Mouse (Mus musculus) neural tube, embryonic 11.5 days (tissue): ENCODE measurements around the gene Hibadh. TPM values are rescaled to one million over a fixed set of nuclear protein-coding genes. Genes with fewer than 3 reads are reported as not detected.

Source experiments
- ATAC-seq: fragments of 200-750 bp; cut with Nextera tagmentation; 2 replicates; pipeline ENCODE4 v1.8.0; 2017; ENCODE audit warnings: moderate number of reproducible peaks, mild to moderate bottlenecking, moderate TSS enrichment, moderate library complexity; ENCODE audit not compliant: insufficient read depth, low FRiP score, low TSS enrichment
- DNase-seq: peaks from one replicate; pipeline ENCODE4 v3.0.0-alpha.2; 2015; ENCODE audit warnings: low spot score
- H3K27ac ChIP-seq: fragments of 300-500 bp; sonication (generic); 2 replicates; pipeline ENCODE4 v1.5.1; 2014; ENCODE audit warnings: low read depth, mild to moderate bottlenecking, low read length
- H3K27me3 ChIP-seq: fragments of 300-500 bp; sonication (generic); 2 replicates; pipeline ENCODE4 v1.6.1; 2014; ENCODE audit warnings: mild to moderate bottlenecking, low read length, mixed read lengths; ENCODE audit not compliant: control insufficient read depth, insufficient read depth
- H3K36me3 ChIP-seq: fragments of 300-500 bp; sonication (generic); 2 replicates; pipeline ENCODE4 v1.6.1; 2014; ENCODE audit warnings: mild to moderate bottlenecking, low read length, moderate library complexity, mixed read lengths; ENCODE audit not compliant: control insufficient read depth, insufficient read depth
- H3K4me1 ChIP-seq: fragments of 300-500 bp; sonication (generic); 2 replicates; pipeline ENCODE4 v1.6.1; 2014; ENCODE audit warnings: low read length, mixed read lengths; ENCODE audit not compliant: control insufficient read depth, insufficient read depth
- H3K4me2 ChIP-seq: fragments of 300-500 bp; sonication (generic); 2 replicates; pipeline ENCODE4 v1.6.1; 2014; ENCODE audit warnings: low read depth, mild to moderate bottlenecking, moderate library complexity
- H3K4me3 ChIP-seq: fragments of 300-500 bp; sonication (generic); 2 replicates; pipeline ENCODE4 v1.5.1; 2014; ENCODE audit warnings: low read depth, low read length
- H3K9ac ChIP-seq: fragments of 300-500 bp; sonication (generic); 2 replicates; pipeline ENCODE4 v1.6.1; 2014; ENCODE audit warnings: mild to moderate bottlenecking, low read length
- H3K9me3 ChIP-seq: fragments of 300-500 bp; sonication (generic); 2 replicates; pipeline ENCODE4 v1.6.1; 2016; ENCODE audit warnings: low read length; ENCODE audit not compliant: control insufficient read depth
- WGBS: fragments of 180-500 bp; shearing (Covaris S2); extraction: QIAGEN DNeasy Blood & Tissue Kit; methylation state at CpG from one replicate; pipeline ENCODE4 v1.1.7; 2014; 5-methylcytosine and 5-hydroxymethylcytosine counted together
- polyA plus RNA-seq: library from polyadenylated mRNA; unstranded; fragments of >200 nt; fragmentation: Nextera tagmentation; extraction: Ambion mirVana; gene quantifications from 2 replicates; pipeline ENCODE4 v1.2.1, GENCODE M21; 2014

The Hibadh gene
- polyA plus RNA-seq, 1 experiment from 2014 or later = 47.6 TPM

DNA sequence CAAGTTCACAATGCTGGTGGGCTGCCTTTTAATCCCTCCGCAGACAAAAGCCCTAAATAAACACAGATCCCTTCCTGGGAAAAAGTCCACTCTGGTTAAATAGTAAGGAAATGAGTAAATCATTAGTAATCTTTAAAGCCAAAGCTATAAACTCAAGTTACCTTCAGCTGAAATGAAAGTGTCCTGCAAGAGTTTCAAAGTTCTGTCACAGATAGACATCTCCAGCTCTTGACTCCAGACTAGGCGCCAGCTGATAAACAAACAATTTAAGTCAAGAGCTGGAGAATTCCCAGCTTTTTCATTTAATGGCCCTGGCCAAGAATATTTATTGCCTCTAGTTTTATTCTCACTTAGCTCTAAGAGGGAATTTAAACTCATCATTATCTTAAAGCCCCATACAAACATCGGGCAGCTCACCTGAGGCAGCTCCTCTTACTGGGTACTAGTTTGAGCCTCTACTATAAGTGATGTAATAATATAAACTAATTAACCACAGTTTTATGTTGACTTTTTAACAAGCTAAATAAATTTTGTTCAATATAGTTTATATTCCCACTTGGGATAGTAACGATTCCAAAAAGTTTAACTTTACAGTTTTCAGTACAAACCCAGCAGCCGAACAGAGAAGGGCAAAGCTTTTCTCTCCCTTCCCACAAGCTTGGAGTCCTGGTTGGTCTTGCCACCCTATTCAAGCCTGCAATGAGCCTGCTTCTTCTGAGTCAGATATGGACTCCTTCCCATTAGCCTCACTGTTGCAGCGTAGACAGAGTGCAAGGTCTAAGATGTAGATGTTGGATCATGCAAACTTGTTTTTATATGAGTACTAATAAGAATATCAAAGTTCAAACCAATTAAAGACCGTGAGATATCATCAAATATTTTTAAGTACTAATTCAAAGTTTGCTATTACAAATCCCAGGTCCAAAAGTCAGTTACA lies 38.2 kb downstream of the Hibadh start:
- WGBS = 79% methylated on average over 7 of the region's 7 CpGs
- Histone ChIP-seq H3K4me3 (no peak overlapping the region), H3K9me3 (no peaks in the 10 kb centered on the region), H3K36me3 (no peaks in the 10 kb centered on the region), H3K4me2 (no peak overlapping the region), H3K9ac (no peak overlapping the region), H3K27me3 (no peaks in the 10 kb centered on the region), H3K27ac (no peak overlapping the region), H3K4me1 (no peaks in the 10 kb centered on the region)
- ATAC-seq (no peak), DNase-seq (no peak)

DNA sequence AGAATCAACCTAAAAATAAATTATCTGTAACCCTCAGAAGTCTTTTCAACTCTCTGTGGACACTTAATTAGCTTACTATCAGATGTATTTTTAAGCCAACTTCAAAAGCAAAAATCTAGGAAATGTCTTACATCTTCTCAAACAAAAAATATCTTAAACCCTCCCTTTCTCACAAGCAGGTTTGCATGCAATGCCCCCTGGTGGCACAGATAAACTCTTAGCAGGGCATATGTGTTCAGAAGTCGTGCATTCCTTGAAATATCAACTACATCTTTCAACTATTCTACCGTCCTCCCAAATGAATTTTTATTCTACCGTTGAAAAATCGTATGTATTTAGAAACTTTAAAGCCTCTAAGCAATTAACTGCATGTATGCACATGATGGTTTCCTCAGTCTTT lies 39.1 kb downstream of the Hibadh start:
- H3K9me3 ChIP-seq = no peaks in the 10 kb centered on the region
- H3K27ac ChIP-seq = no peak overlapping the region
- 60% methylated on average over 4 of the region's 4 CpGs for WGBS
- peak; percentile 53 for DNase-seq
- no peak overlapping the region for H3K4me3 ChIP-seq
- H3K27me3 ChIP-seq = no peaks in the 10 kb centered on the region
- ATAC-seq = no peak
- H3K36me3 ChIP-seq = no peaks in the 10 kb centered on the region
- no peak overlapping the region for H3K4me2 ChIP-seq
- no peaks in the 10 kb centered on the region for H3K4me1 ChIP-seq
- H3K9ac ChIP-seq = no peak overlapping the region

DNA sequence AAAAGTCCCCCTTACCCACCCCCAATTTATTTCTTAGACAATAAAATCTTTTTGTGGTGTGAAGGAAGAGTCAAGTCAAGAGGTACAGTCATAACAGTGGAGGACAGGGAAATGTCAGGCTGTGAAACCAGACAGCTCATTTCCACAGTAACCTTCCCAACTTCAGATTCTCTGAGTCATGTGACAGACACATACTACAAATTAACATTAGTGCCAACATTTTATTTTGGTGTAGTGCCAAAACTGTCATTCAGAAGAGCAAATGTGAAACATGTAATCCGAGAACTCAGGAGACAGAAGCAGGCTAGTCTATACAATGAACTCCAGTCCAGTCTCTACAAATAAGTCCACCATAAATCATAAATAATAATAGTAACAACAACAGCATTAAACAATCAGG lies 45.4 kb downstream of the Hibadh start:
- Histone ChIP-seq H3K27me3 (no peaks in the 10 kb centered on the region), H3K36me3 (no peaks in the 10 kb centered on the region), H3K27ac (no peak overlapping the region), H3K4me3 (no peak overlapping the region), H3K4me2 (no peak overlapping the region), H3K4me1 (no peaks in the 10 kb centered on the region), H3K9me3 (no peaks in the 10 kb centered on the region), H3K9ac (no peak overlapping the region)
- WGBS = 97% methylated on average over 1 of the region's 1 CpGs
- DNase-seq = no peak
- no peak for ATAC-seq

DNA sequence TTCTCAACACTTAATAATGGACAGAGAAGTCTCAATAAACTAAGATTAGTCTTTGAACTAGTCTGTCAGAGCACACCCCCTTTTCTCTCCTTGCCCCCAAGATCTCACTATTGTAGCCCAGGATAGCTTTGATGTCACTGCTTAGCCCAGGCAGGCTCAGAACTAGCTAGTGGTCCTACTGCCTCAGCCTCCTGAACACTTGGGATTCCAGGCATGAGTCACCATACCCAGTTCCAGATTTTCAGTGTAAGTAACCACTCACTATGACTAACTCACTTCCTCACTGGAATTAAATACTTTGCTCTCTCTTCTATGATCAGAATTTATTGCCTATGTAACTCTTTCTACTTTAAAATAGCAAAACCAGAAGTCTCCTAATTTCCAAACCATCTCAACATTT lies 53.6 kb downstream of the Hibadh start:
- DNase-seq = no peak
- ATAC-seq = no peak

DNA sequence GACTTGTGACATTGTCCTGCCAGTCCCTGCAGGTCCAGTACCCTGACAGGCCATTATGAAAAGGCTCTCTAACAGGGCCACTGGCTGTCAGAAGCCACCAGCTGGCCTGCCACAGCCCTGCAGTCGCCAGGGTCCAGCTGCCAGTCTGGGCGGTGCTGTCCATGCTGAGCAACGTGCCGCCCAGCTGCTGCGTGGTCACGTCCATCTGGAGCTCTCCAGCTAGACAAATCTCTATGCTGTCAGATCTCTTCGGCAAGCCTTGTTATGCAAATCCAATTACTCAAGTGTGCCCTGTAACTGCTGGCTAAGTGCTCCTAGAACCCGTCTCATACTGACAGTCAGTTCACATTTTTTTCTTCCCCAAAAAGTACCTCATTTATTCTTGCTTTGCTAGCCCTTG lies 55.8 kb downstream of the Hibadh start:
- no peak overlapping the region for H3K9ac ChIP-seq
- H3K4me3 ChIP-seq = no peak overlapping the region
- DNase-seq = peak; percentile 77
- H3K9me3 ChIP-seq = no peaks in the 10 kb centered on the region
- H3K4me2 ChIP-seq = no peak overlapping the region
- ATAC-seq = peak; percentile 81
- H3K4me1 ChIP-seq = 0 out of 2 replicates have a peak, but pooled peaks cover 5% of the 10 kb centered on the region
- WGBS = 7% methylated on average over 8 of the region's 8 CpGs
- no peaks in the 10 kb centered on the region for H3K27me3 ChIP-seq
- no peaks in the 10 kb centered on the region for H3K36me3 ChIP-seq
- no peak overlapping the region for H3K27ac ChIP-seq

More for the DNA sequence above, 53.6 kb downstream of the Hibadh start:
- Histone ChIP-seq H3K9me3 (no peaks in the 10 kb centered on the region), H3K36me3 (no peaks in the 10 kb centered on the region), H3K4me2 (no peak overlapping the region), H3K4me3 (no peak overlapping the region), H3K27ac (no peak overlapping the region), H3K4me1 (0 out of 2 replicates have a peak, but pooled peaks cover 5% of the 10 kb centered on the region), H3K9ac (no peak overlapping the region), H3K27me3 (no peaks in the 10 kb centered on the region)

DNA sequence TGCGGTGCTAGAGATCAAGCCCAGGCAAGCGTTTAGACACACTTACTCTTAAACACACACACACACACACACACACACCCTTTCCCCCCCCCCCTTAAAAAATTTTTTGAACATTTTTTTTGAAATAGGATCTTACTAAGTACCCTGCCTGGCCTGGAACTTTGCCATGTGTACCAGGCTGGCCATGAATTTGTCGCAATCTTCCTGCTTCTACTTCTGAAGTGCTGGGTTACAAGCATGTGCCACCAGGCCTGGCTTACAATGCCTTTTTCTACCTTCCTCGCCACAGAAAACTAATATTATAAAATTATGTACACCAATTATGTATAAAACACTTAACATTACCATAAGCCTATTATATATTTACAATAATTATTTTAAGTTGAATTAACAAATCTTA lies 59.1 kb downstream of the Hibadh start:
- no peak for DNase-seq
- Histone ChIP-seq H3K9me3 (no peaks in the 10 kb centered on the region), H3K4me3 (no peak overlapping the region), H3K27me3 (no peaks in the 10 kb centered on the region), H3K36me3 (no peaks in the 10 kb centered on the region), H3K27ac (no peak overlapping the region), H3K4me1 (peaks cover 5% of the 10 kb centered on the region; the same call in 1 of the 2 replicates), H3K4me2 (no peak overlapping the region), H3K9ac (no peak overlapping the region)
- 95% methylated on average over 4 of the region's 4 CpGs for WGBS
- no peak for ATAC-seq

DNA sequence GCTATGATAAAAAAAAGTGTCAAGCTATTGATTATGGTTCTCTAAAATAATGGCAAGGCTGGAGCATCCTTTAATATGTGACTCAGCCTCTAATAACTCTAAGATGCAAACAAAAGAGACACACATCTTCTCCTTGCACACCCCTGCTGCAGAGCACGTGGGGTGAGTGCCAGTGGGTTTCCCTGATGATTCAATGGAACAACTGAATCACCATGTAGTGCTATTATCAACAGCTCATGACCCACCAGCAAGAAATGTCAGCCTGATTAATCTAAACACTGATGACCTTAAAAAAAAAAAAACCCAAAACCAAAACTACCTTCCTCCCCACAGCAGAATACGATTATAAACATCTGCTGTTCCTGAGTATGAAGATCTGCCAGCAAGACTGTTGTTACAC lies 61.9 kb downstream of the Hibadh start:
- DNase-seq = no peak
- Histone ChIP-seq H3K9me3 (no peaks in the 10 kb centered on the region), H3K9ac (no peak overlapping the region), H3K4me3 (no peak overlapping the region), H3K27ac (no peak overlapping the region), H3K36me3 (no peaks in the 10 kb centered on the region), H3K27me3 (no peaks in the 10 kb centered on the region), H3K4me1 (no peaks in the 10 kb centered on the region; the same call in 1 of the 2 replicates), H3K4me2 (no peak overlapping the region)
- no peak for ATAC-seq
- WGBS = 72% methylated on average over 2 of the region's 2 CpGs

DNA sequence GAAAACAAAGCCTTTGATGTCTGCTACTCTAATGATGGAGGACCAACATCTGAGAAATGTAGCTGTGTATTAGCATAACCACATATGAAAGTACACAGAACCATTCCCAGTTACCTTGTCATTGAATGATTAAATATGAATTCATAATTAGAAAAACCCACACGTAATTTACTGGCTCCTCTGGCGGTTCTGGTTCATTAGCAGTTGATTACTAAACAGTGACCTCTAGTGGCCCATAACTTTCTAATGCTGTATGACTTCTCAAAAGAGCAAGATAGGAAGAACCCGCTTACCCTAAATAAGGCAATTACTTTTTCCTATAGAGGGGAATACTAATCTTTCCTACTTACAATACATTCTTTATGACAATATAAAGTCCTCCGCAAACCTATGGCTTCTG lies 62.9 kb downstream of the Hibadh start:
- H3K4me2 ChIP-seq = no peak overlapping the region
- 42% methylated on average over 4 of the region's 4 CpGs for WGBS
- H3K9me3 ChIP-seq = no peaks in the 10 kb centered on the region
- H3K27me3 ChIP-seq = no peaks in the 10 kb centered on the region
- no peak for DNase-seq
- no peak overlapping the region for H3K9ac ChIP-seq
- H3K4me3 ChIP-seq = no peak overlapping the region
- no peak for ATAC-seq
- no peaks in the 10 kb centered on the region for H3K36me3 ChIP-seq
- H3K4me1 ChIP-seq = no peaks in the 10 kb centered on the region; the same call in 1 of the 2 replicates
- no peak overlapping the region for H3K27ac ChIP-seq

DNA sequence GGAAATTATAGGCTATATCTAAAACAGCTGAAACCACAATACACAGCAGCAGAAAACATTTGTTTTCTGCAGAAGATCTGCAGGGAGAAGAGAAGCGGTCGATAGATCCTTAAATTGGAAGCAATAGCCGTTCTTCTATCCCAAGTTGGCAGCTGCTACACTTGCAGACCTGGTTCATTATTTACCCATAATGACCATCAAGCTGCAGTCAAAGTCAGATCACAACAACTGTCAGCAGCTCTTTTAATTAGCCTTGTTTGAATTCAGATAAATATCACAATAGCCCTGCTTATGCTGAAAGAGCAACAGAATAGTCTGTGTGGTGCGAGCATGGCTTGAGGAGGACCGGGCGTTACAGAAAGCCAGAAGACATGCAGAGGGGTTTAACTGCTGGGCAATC lies 71.5 kb downstream of the Hibadh start:
- no peaks in the 10 kb centered on the region for H3K36me3 ChIP-seq
- DNase-seq (no peak), ATAC-seq (no peak)
- H3K9me3 ChIP-seq = no peaks in the 10 kb centered on the region
- H3K4me3 ChIP-seq = no peak overlapping the region
- 79% methylated on average over 6 of the region's 6 CpGs for WGBS
- no peak overlapping the region for H3K4me2 ChIP-seq
- no peak overlapping the region for H3K27ac ChIP-seq
- no peaks in the 10 kb centered on the region for H3K27me3 ChIP-seq
- H3K9ac ChIP-seq = no peak overlapping the region
- H3K4me1 ChIP-seq = peaks cover 5% of the 10 kb centered on the region; the same call in 1 of the 2 replicates
